ENCODE assay signal across 7 mouse cellular contexts in the genomic region with DNA sequence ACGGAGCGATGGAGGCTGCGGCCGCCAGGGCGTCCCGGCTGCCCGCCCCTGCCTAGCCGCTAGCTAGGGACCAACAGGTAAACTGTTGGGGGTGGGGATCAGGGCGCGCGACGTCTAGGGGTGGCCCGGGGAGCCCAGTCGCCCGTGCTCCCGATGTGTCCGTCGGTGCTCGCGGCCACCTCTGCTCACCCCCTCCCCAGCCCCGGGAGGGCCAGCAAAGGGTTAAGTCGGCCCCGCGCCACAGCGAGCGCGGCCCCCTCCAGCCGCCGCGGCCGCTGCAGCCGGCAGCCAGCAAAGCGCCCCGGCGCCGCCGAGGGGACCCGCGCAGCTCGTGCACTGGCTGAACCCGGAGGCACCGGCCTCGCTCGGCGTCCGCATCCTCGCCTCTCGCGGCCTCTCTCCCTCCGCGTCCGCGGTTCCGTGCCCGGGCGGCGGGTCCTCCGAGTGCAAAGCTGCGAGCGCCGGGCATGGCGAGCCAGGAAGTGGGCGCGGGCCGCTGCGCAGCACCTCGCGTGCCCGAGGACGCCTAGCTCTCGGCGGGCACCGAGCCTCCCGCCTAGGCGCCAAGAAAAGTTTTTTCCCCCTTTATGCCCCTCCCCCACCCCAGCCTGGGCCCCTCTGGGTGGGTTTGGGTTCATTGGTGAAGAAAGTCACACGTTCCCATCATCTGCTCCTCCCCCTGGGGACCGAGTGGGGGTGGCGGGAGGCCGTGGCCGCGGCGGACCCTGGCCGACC. TPM values are rescaled to one million over a fixed set of nuclear protein-coding genes. Genes with fewer than 3 reads are reported as not detected.
DNase-seq lines count a peak whose midpoint lies in the region; ATAC-seq lines count a peak whose summit lies in the region.

No protein-coding gene starts in this region.

- no peaks in the 10 kb centered on the region for H3K27me3 ChIP-seq in forebrain, embryonic 14.5 days (replicated peaks; ENCODE audit: control insufficient read depth, insufficient read depth, low read length)
- peaks cover 37% of the 10 kb centered on the region for H3K27me3 ChIP-seq in hindbrain, embryonic 10.5 days (ENCODE audit: insufficient read depth, poor library complexity, severe bottlenecking)
- peaks cover 22% of the 10 kb centered on the region for H3K27me3 ChIP-seq in midbrain, embryonic 12.5 days
- H3K27me3 ChIP-seq in stomach, embryonic 15.5 days (replicated peaks), result 0 out of 2 replicates have a peak, but pooled peaks cover 6% of the 10 kb centered on the region

- intact Hi-C loops in left cerebral cortex, postnatal 14 days (cut with DNase I), result loop anchor here (2.0 to 5.0 kb wide), 3 partner anchors 23 to 349 kb away; no protein-coding TSS in a partner anchor

- H3K27ac ChIP-seq in brown adipose tissue, adult 24 weeks (replicated peaks; ENCODE audit: low read depth, low read length), result no peak overlapping the region
- H3K27ac ChIP-seq in forebrain, embryonic 14.5 days (ENCODE audit: low read depth, low read length), result peak overlapping the region; percentile 95
- peak overlapping the region; percentile 96 for H3K27ac ChIP-seq in hindbrain, embryonic 10.5 days
- peak overlapping the region; percentile 93 for H3K27ac ChIP-seq in midbrain, embryonic 12.5 days (replicated peaks)
- H3K27ac ChIP-seq in stomach, embryonic 15.5 days, result peak overlapping the region; percentile 86

- H3K4me3 ChIP-seq in brown adipose tissue, adult 24 weeks (ENCODE audit: insufficient read depth, low read depth, low read length), result peak overlapping the region; percentile 56
- peak overlapping the region; percentile 77 for H3K4me3 ChIP-seq in forebrain, embryonic 14.5 days (ENCODE audit: low read depth, low read length)
- H3K4me3 ChIP-seq in hindbrain, embryonic 10.5 days, result peak overlapping the region; percentile 80
- peak overlapping the region; percentile 84 for H3K4me3 ChIP-seq in midbrain, embryonic 12.5 days
- peak overlapping the region; percentile 77 for H3K4me3 ChIP-seq in stomach, embryonic 15.5 days (replicated peaks)

- H3K4me2 ChIP-seq in forebrain, embryonic 14.5 days (ENCODE audit: low read length), result peak overlapping the region; percentile 95
- peak overlapping the region; percentile 97 for H3K4me2 ChIP-seq in midbrain, embryonic 12.5 days (replicated peaks)
- H3K4me2 ChIP-seq in stomach, embryonic 15.5 days, result peak overlapping the region; percentile 97

- peak; percentile 66 for ATAC-seq in forebrain, embryonic 14.5 days
- ATAC-seq in midbrain, embryonic 12.5 days (ENCODE audit: low FRiP score, low read depth), result peak; percentile 75
- peak; percentile 41 for ATAC-seq in stomach, embryonic 15.5 days (ENCODE audit: insufficient read depth, low FRiP score, low read depth)

- peak overlapping the region; percentile 79 for H3K9ac ChIP-seq in forebrain, embryonic 14.5 days (ENCODE audit: low read length)
- H3K9ac ChIP-seq in midbrain, embryonic 12.5 days (replicated peaks), result peak overlapping the region; percentile 65
- H3K9ac ChIP-seq in stomach, embryonic 15.5 days, result peak overlapping the region; percentile 54; the same call in 1 of the 2 replicates

- peak; percentile 16 for DNase-seq in WW6 (ENCODE audit: low read depth, low spot score)
- peak; percentile 78 for DNase-seq in forebrain, embryonic 14.5 days (ENCODE audit: low spot score)
- peak; percentile 83 for DNase-seq in hindbrain, embryonic 10.5 days (ENCODE audit: low spot score)
- DNase-seq in left cerebral cortex, postnatal 14 days (ENCODE audit: low spot score in 2 of 2), result peak; percentile 39

- no peaks in the 10 kb centered on the region for H3K36me3 ChIP-seq in forebrain, embryonic 14.5 days (ENCODE audit: control insufficient read depth, insufficient read depth, low read length)
- H3K36me3 ChIP-seq in hindbrain, embryonic 10.5 days, result no peaks in the 10 kb centered on the region
- no peaks in the 10 kb centered on the region for H3K36me3 ChIP-seq in midbrain, embryonic 12.5 days
- no peaks in the 10 kb centered on the region for H3K36me3 ChIP-seq in stomach, embryonic 15.5 days

- H3K9me3 ChIP-seq in forebrain, embryonic 14.5 days (replicated peaks; ENCODE audit: control insufficient read depth, low read length), result no peaks in the 10 kb centered on the region
- H3K9me3 ChIP-seq in hindbrain, embryonic 10.5 days, result no peaks in the 10 kb centered on the region
- no peaks in the 10 kb centered on the region for H3K9me3 ChIP-seq in midbrain, embryonic 12.5 days
- no peaks in the 10 kb centered on the region for H3K9me3 ChIP-seq in stomach, embryonic 15.5 days

- peaks cover 5% of the 10 kb centered on the region; the same call in 1 of the 2 replicates for H3K4me1 ChIP-seq in brown adipose tissue, adult 24 weeks (ENCODE audit: control insufficient read depth, insufficient read depth, insufficient read length, low read length)
- H3K4me1 ChIP-seq in forebrain, embryonic 14.5 days (ENCODE audit: control insufficient read depth, insufficient read depth, low read length), result peaks cover 6% of the 10 kb centered on the region; the same call in 1 of the 2 replicates
- H3K4me1 ChIP-seq in hindbrain, embryonic 10.5 days (replicated peaks), result peaks cover 31% of the 10 kb centered on the region
- peaks cover 8% of the 10 kb centered on the region for H3K4me1 ChIP-seq in midbrain, embryonic 12.5 days
- peaks cover 7% of the 10 kb centered on the region; the same call in 1 of the 2 replicates for H3K4me1 ChIP-seq in stomach, embryonic 15.5 days

- under 1% methylated on average over 67 of the region's 83 CpGs for WGBS in forebrain, embryonic 14.5 days
- under 1% methylated on average over 83 of the region's 83 CpGs for WGBS in hindbrain, embryonic 10.5 days
- WGBS in midbrain, embryonic 12.5 days, result under 1% methylated on average over 67 of the region's 83 CpGs
- under 1% methylated on average over 54 of the region's 83 CpGs for WGBS in stomach, embryonic 15.5 days

RNA-seq across cellular contexts. Expression of a gene that starts 0.5 kb away (rescaled TPM):
- polyA plus RNA-seq in brown adipose tissue, adult 24 weeks (2012; ENCODE audit: insufficient read depth, insufficient read length, missing spikeins), result 2.8 and 3.7 TPM in 2 replicates
- 2.3 and 4.6 TPM in 2 replicates for polyA plus RNA-seq in forebrain, embryonic 14.5 days (2014; fragmentation: Nextera tagmentation; extraction: Ambion mirVana)
- polyA plus RNA-seq in hindbrain, embryonic 10.5 days (2016; fragmentation: Nextera tagmentation; extraction: Ambion mirVana), result 3.1 and 3.9 TPM in 2 replicates
- 10 to 100 TPM; 32.4 to 33.0 TPM for total RNA-seq in left cerebral cortex, postnatal 14 days (2021)
- polyA plus RNA-seq in midbrain, embryonic 12.5 days (2016; fragmentation: Nextera tagmentation; extraction: Ambion mirVana), result 4.4 and 4.7 TPM in 2 replicates
- 1.5 and 2.0 TPM in 2 replicates for polyA plus RNA-seq in stomach, embryonic 15.5 days (2015; fragmentation: Nextera tagmentation; extraction: Ambion mirVana)

Comparison
In these comparisons a context has a peak if more than half of its experiments do, and no peak if none do; other contexts are left out.
1. DNase-seq: peak in every context shown above with its lines; median percentile 83 in hindbrain, embryonic 10.5 days; 78 in forebrain, embryonic 14.5 days; 39 in left cerebral cortex, postnatal 14 days; 16 in WW6.